ENCODE assay signal across 9 mouse cellular contexts in genomic region chr8:94186542-94186941, GRCm38 (mm10). TPM values are rescaled to one million over a fixed set of nuclear protein-coding genes. Genes with fewer than 3 reads are reported as not detected.
DNase-seq lines count a peak whose midpoint lies in the region; TF ChIP-seq lines count a peak whose summit lies in the region.
"Had no signal": no experiment of that assay in that cellular context is flagged by ENCODE, and none has a peak within 500 bp of the region (broad histone marks: within the 10 kb centered on the region; RNA-seq: fewer than 3 reads in every experiment).

No protein-coding gene starts in this region.

- intact Hi-C loops in heart, postnatal 36 days (cut with DNase I) = loop anchor here (1.0 kb wide), 1 partner anchor 19 kb away; no protein-coding TSS in a partner anchor

- 0 out of 2 replicates have a peak overlapping the region, but pooled peaks have one; percentile 23 for H3K27ac ChIP-seq in limb, embryonic 10.5 days
- 0 out of 2 replicates have a peak overlapping the region, but pooled peaks have one; percentile 43 for H3K27ac ChIP-seq in midbrain, embryonic 10.5 days (replicated peaks)

- no peaks in the 10 kb centered on the region for H3K9me3 ChIP-seq in erythroblast, embryonic 14.5 days (ENCODE audit: control insufficient read depth, low read length)
- H3K9me3 ChIP-seq in limb, embryonic 10.5 days (replicated peaks) = no peaks in the 10 kb centered on the region
- no peaks in the 10 kb centered on the region for H3K9me3 ChIP-seq in midbrain, embryonic 10.5 days (replicated peaks)

- peaks cover 87% of the 10 kb centered on the region for H3K4me1 ChIP-seq in erythroblast, embryonic 14.5 days (ENCODE audit: control insufficient read depth)
- H3K4me1 ChIP-seq in limb, embryonic 10.5 days = peaks cover 52% of the 10 kb centered on the region
- H3K4me1 ChIP-seq in midbrain, embryonic 10.5 days = peaks cover 51% of the 10 kb centered on the region

- peak; percentile 96 for DNase-seq in ES-CJ7 (ENCODE audit: low read depth, low spot score)
- DNase-seq in brain, embryonic 14.5 days (ENCODE audit: low read depth) = peak; percentile 68
- DNase-seq in heart, postnatal 36 days = peak; percentile 75
- DNase-seq in limb, embryonic 10.5 days (ENCODE audit: low spot score) = peak; percentile 81
- peak; percentile 63 for DNase-seq in midbrain, embryonic 10.5 days (ENCODE audit: low spot score)
- DNase-seq in spleen, postnatal 4 days (ENCODE audit: low spot score in 2 of 2) = peak; percentile 82 to 91
- no peak for DNase-seq in layer of hippocampus, postnatal 25 days (ENCODE audit: extremely low spot score in 1 of 2, low spot score in 1 of 2)

- 2% methylated on average over 17 of the region's 17 CpGs for WGBS in limb, embryonic 10.5 days
- WGBS in midbrain, embryonic 10.5 days = 3% methylated on average over 17 of the region's 17 CpGs

- TF ChIP-seq CTCF in brain, embryonic 14.5 days (IDR thresholded peaks at IDR 0.05; ENCODE audit: borderline replicate concordance, extremely low read depth, insufficient read depth, insufficient read length) = peak; percentile 71

- TF ChIP-seq POLR2A in brain, embryonic 14.5 days (IDR thresholded peaks at IDR 0.05; ENCODE audit: borderline replicate concordance, extremely low read depth, insufficient read depth, insufficient read length, poor library complexity, severe bottlenecking) = no peak

- peak overlapping the region; percentile 58 for H3K4me3 ChIP-seq in erythroblast, embryonic 14.5 days (replicated peaks)
- peak overlapping the region; percentile 29 for H3K4me3 ChIP-seq in limb, embryonic 10.5 days
- H3K4me3 ChIP-seq in midbrain, embryonic 10.5 days = peak overlapping the region; percentile 22; the same call in 1 of the 2 replicates

- H3K27me3 ChIP-seq in erythroblast, embryonic 14.5 days (ENCODE audit: control insufficient read depth) = peaks cover 57% of the 10 kb centered on the region
- peaks cover 87% of the 10 kb centered on the region for H3K27me3 ChIP-seq in limb, embryonic 10.5 days (ENCODE audit: low read depth, poor library complexity, severe bottlenecking)
- H3K27me3 ChIP-seq in midbrain, embryonic 10.5 days (ENCODE audit: low read depth, poor library complexity, severe bottlenecking) = peaks cover 87% of the 10 kb centered on the region

- H3K36me3 ChIP-seq in erythroblast, embryonic 14.5 days (ENCODE audit: control insufficient read depth) = peaks cover 5% of the 10 kb centered on the region
- H3K36me3 ChIP-seq in limb, embryonic 10.5 days = no peaks in the 10 kb centered on the region
- no peaks in the 10 kb centered on the region for H3K36me3 ChIP-seq in midbrain, embryonic 10.5 days

RNA-seq across cellular contexts. Expression of gene Mt1, which starts 7.7 kb away (rescaled TPM):
- 38.9 and 76.5 TPM in 2 replicates for polyA plus RNA-seq in brain, embryonic 14.5 days (2012; rRNA removed)
- 175 and 372 TPM in 2 replicates for polyA plus RNA-seq in erythroblast, embryonic 14.5 days (2012)
- total RNA-seq in heart, postnatal 36 days (2021) = 100 to 1,000 TPM; 482 to 504 TPM
- polyA plus RNA-seq in limb, embryonic 10.5 days (2016; fragmentation: Nextera tagmentation; extraction: Ambion mirVana) = 105 and 163 TPM in 2 replicates
- polyA plus RNA-seq in midbrain, embryonic 10.5 days (2016; fragmentation: Nextera tagmentation; extraction: Ambion mirVana) = 131 and 201 TPM in 2 replicates
- 100 to 1,000 TPM; 584 to 804 TPM for total RNA-seq in layer of hippocampus, postnatal 25 days (2021)

RNA-seq across cellular contexts. Expression of gene Mt2, which starts 14.1 kb away (rescaled TPM):
- 15.6 and 32.2 TPM in 2 replicates for polyA plus RNA-seq in brain, embryonic 14.5 days (2012; rRNA removed)
- 787 and 864 TPM in 2 replicates for polyA plus RNA-seq in erythroblast, embryonic 14.5 days (2012)
- 100 to 1,000 TPM; 160 to 162 TPM for total RNA-seq in heart, postnatal 36 days (2021)
- 30.0 and 45.6 TPM in 2 replicates for polyA plus RNA-seq in limb, embryonic 10.5 days (2016; fragmentation: Nextera tagmentation; extraction: Ambion mirVana)
- 32.3 and 55.8 TPM in 2 replicates for polyA plus RNA-seq in midbrain, embryonic 10.5 days (2016; fragmentation: Nextera tagmentation; extraction: Ambion mirVana)
- total RNA-seq in layer of hippocampus, postnatal 25 days (2021) = 100 to 1,000 TPM; 381 to 701 TPM

RNA-seq across cellular contexts. Expression of gene Nup93, which starts 27.8 kb away (rescaled TPM):
- polyA plus RNA-seq in brain, embryonic 14.5 days (2012; rRNA removed) = 54.7 and 61.0 TPM in 2 replicates
- polyA plus RNA-seq in erythroblast, embryonic 14.5 days (2012) = 0.39 and 0.52 TPM in 2 replicates
- total RNA-seq in heart, postnatal 36 days (2021) = 10 to 100 TPM; 15.1 to 15.2 TPM
- polyA plus RNA-seq in limb, embryonic 10.5 days (2016; fragmentation: Nextera tagmentation; extraction: Ambion mirVana) = 139 and 146 TPM in 2 replicates
- polyA plus RNA-seq in midbrain, embryonic 10.5 days (2016; fragmentation: Nextera tagmentation; extraction: Ambion mirVana) = 133 and 142 TPM in 2 replicates
- total RNA-seq in layer of hippocampus, postnatal 25 days (2021) = 10 to 100 TPM; 42.5 to 60.5 TPM

RNA-seq across cellular contexts. Expression of gene Mt3, which starts 34.1 kb away (rescaled TPM):
- 139 and 158 TPM in 2 replicates for polyA plus RNA-seq in brain, embryonic 14.5 days (2012; rRNA removed)
- polyA plus RNA-seq in erythroblast, embryonic 14.5 days (2012) = not detected in 2 replicates
- total RNA-seq in heart, postnatal 36 days (2021) = 1 to 10 TPM; 1.9 to 4.1 TPM
- 0.30 TPM in 1 of 2 replicates, not detected in the other for polyA plus RNA-seq in limb, embryonic 10.5 days (2016; fragmentation: Nextera tagmentation; extraction: Ambion mirVana)
- 6.8 and 7.5 TPM in 2 replicates for polyA plus RNA-seq in midbrain, embryonic 10.5 days (2016; fragmentation: Nextera tagmentation; extraction: Ambion mirVana)
- 1,000 to 10,000 TPM; 1,168 to 1,277 TPM for total RNA-seq in layer of hippocampus, postnatal 25 days (2021)

RNA-seq across cellular contexts. Expression of gene Mt4, which starts 49.5 kb away (rescaled TPM):
- not detected in 2 replicates for polyA plus RNA-seq in brain, embryonic 14.5 days (2012; rRNA removed)
- polyA plus RNA-seq in erythroblast, embryonic 14.5 days (2012) = not detected in 2 replicates
- total RNA-seq in heart, postnatal 36 days (2021) = not detected
- polyA plus RNA-seq in limb, embryonic 10.5 days (2016; fragmentation: Nextera tagmentation; extraction: Ambion mirVana) = not detected in 2 replicates
- polyA plus RNA-seq in midbrain, embryonic 10.5 days (2016; fragmentation: Nextera tagmentation; extraction: Ambion mirVana) = not detected in 2 replicates
- not detected for total RNA-seq in layer of hippocampus, postnatal 25 days (2021)
- polyA plus RNA-seq: gonadal fat pad, adult 2 months had no signal

Comparison
In these comparisons a context has a peak if more than half of its experiments do, and no peak if none do; other contexts are left out.
1. DNase-seq: peak in ES-CJ7 (single experiment), brain, embryonic 14.5 days (single experiment), heart, postnatal 36 days (2 of 2), limb, embryonic 10.5 days (single experiment), midbrain, embryonic 10.5 days (single experiment) and spleen, postnatal 4 days (2 of 2); none in layer of hippocampus, postnatal 25 days (0 of 2).
2. RNA of gene Mt2, which starts 14.1 kb away (polyA plus RNA-seq): 787 to 864 TPM in erythroblast, embryonic 14.5 days; 32.3 to 55.8 TPM in midbrain, embryonic 10.5 days, 30.0 to 45.6 TPM in limb, embryonic 10.5 days and 15.6 to 32.2 TPM in brain, embryonic 14.5 days; every median in the first group is over 10 times any median in the second.
3. RNA of gene Nup93, which starts 27.8 kb away (polyA plus RNA-seq): 139 to 146 TPM in limb, embryonic 10.5 days, 133 to 142 TPM in midbrain, embryonic 10.5 days and 54.7 to 61.0 TPM in brain, embryonic 14.5 days; 0.39 to 0.52 TPM in erythroblast, embryonic 14.5 days; every median in the first group is over 10 times any median in the second.
4. Peak in every context shown above with its lines, with median percentiles within 50 percentile points of each other: H3K4me3 ChIP-seq.